Mouse (Mus musculus): ENCODE results near the gene Aunip. TPM values are rescaled to one million over a fixed set of nuclear protein-coding genes. Genes with fewer than 3 reads are reported as not detected.
"Not testable (repeated sequence)": the region's sequence is repeated elsewhere in the genome, so short reads cannot be mapped to it uniquely, and the experiment has no call there.

The Aunip gene
- total RNA-seq, 2 experiments from 2014 or later, result 2.4 to 3.1 TPM

GRCm38 (mm10) chr4:134485151-134485900 is 25.5 kb upstream of the Aunip start:
- no peak for DNase-seq

- DNase-seq, result no peak
These were observed 22.6 kb upstream of the Aunip start for GRCm38 (mm10) chr4:134488211-134488610.

- no peak for DNase-seq
These were observed 20.7 kb upstream of the Aunip start for GRCm38 (mm10) chr4:134489986-134490665.

GRCm38 (mm10) chr4:134491716-134492115 is 19.1 kb upstream of the Aunip start:
- DNase-seq, result no peak

GRCm38 (mm10) chr4:134494161-134494560 is 16.6 kb upstream of the Aunip start:
- DNase-seq, result not testable (repeated sequence)

- DNase-seq, result peak; percentile 61
These were observed 15.8 kb upstream of the Aunip start for GRCm38 (mm10) chr4:134494780-134495545.

- DNase-seq, result no peak
These were observed 15.3 kb upstream of the Aunip start for GRCm38 (mm10) chr4:134495546-134495923.

GRCm38 (mm10) chr4:134496595-134497210 is 14.1 kb upstream of the Aunip start, which contains the start of gene Paqr7:
TSS of gene Paqr7 (plus strand) at chr4:134496697.
- DNase-seq, result peak; percentile 90

GRCm38 (mm10) chr4:134497223-134497622 is 13.6 kb upstream of the Aunip start:
- DNase-seq, result no peak

- peak; percentile 67 for DNase-seq
These were observed 12.6 kb upstream of the Aunip start for GRCm38 (mm10) chr4:134497986-134498731.

- not testable (repeated sequence) for DNase-seq
These were observed 11.8 kb upstream of the Aunip start for GRCm38 (mm10) chr4:134498983-134499382.

- DNase-seq, result no peak
These were observed 9.7 kb upstream of the Aunip start for GRCm38 (mm10) chr4:134501095-134501494.

- no peak for DNase-seq
These were observed 7.0 kb upstream of the Aunip start for GRCm38 (mm10) chr4:134503686-134504357.

- no peak for DNase-seq
These were observed 5.5 kb upstream of the Aunip start for GRCm38 (mm10) chr4:134505303-134505789.

GRCm38 (mm10) chr4:134505966-134506594 is 4.7 kb upstream of the Aunip start:
- no peak for DNase-seq

GRCm38 (mm10) chr4:134506713-134507112 is 4.1 kb upstream of the Aunip start:
- DNase-seq, result no peak

- DNase-seq, result no peak
These were observed 403 bp upstream of the Aunip start for GRCm38 (mm10) chr4:134510396-134510795.

- no peak for DNase-seq
These were observed 931 bp downstream of the Aunip start for GRCm38 (mm10) chr4:134511730-134512129.

GRCm38 (mm10) chr4:134512798-134513197 is 2.0 kb downstream of the Aunip start:
- peak; percentile 86 for DNase-seq

GRCm38 (mm10) chr4:134514309-134514930 is 3.6 kb downstream of the Aunip start:
- no peak for DNase-seq
